Mouse (Mus musculus) brain, adult 2 months (tissue): Measurements from ENCODE around the gene Pmel.

Source experiments
- DNase-seq: peaks from one replicate; pipeline ENCODE4 v3.0.0; 2011; ENCODE audit warnings: low read depth, low spot score

The Pmel gene

DNA sequence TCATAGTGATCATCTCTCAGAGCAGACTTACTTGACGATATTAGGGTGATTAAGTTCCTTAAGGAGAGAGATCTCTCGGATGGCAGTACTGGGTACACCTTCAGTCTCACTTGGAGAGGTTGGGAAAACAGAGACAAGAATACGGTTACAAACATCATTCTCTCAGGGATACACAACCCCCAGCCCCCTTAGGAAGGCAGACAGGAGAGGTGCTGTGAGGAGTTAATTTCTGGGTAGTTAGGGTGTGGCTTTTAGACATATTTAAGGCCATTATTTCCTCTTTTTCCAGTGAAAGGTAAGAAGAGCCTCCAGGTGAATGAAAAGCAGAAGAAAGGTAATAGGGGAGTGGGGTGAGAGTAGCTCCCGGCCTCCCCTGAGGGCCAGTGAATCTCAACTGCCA is at the start of gene Pmel:
Gene Pmel (plus strand): TSS at position 301 of the 400 bp plus-strand sequence.
- no peak for DNase-seq

DNA sequence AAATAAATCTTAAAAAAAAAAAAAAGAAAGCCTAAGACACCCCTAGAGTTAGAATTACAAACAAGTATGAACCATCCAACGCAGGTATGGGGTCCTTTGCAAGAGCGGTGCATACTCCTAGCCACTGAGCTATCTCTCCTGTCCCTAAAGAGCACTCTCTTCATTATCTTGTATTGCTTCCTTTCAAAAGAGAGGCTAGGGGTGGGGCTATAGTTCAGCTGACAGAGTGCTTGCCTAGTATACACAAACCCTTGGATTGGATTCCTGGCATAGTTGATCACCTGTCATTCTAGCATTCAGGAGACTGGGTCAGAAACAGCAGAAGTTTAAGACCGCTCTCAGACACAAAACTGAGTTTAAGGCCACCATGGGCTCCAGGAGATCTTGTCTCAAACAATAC is 48.7 kb upstream of the Pmel start:
- DNase-seq = no peak

DNA sequence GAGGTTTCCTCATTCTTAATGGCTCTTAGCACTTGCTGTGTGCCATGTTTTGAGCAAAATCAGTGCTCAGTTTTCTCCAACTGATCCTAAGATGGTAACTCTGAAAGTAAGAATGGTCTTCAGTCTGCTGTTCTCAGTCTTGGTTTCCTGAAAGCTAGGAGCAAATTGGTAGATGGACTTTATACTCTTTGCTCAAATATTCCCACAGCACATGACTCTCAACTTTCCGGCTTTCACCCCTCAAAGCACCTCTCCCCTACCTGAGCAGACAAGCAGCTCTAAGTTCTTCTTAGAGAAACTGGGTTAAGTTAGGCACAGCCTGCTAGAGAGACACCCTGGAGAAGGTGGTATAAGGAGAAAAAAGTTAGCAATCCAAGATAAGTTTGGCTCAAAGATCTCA is 47.3 kb upstream of the Pmel start:
- DNase-seq = no peak

DNA sequence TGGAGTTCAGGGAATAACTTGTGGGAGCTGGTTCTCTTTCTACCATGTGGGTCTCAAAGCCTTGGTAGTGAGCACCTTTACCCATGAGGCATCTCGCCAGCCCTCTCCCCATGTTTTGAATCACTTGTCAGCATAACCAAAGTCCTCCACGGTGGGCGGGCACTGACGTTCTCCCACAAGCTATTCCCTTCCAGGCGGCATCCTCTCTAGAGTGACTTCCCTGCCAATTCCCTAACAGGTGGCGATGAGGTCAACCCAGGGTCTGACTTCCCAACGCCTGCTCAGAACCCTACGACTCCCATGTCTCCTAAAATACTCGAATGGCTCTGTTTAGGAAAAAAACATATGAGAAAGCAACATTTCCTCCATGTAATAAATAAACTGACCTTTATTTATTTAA is 46.2 kb upstream of the Pmel start:
- no peak for DNase-seq

DNA sequence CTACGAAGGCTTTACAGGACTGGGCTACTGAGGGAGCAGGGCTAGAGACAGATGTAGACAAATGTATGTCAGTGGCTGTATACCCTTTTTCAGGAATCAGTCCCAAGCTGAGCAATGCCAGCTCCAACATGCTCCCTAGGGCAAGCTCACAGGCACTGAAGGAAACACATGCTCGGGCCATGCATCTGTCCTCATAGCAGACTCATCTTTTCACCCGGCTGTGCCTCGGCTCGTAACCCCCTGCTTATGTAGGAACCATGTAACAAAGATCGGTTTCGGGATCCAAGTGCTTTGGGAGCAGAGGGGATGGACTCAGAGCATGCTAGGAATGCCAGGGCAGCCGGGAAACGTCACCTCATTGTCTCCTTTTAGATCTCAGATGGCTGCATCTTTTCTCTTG is 44.5 kb upstream of the Pmel start:
- no peak for DNase-seq

DNA sequence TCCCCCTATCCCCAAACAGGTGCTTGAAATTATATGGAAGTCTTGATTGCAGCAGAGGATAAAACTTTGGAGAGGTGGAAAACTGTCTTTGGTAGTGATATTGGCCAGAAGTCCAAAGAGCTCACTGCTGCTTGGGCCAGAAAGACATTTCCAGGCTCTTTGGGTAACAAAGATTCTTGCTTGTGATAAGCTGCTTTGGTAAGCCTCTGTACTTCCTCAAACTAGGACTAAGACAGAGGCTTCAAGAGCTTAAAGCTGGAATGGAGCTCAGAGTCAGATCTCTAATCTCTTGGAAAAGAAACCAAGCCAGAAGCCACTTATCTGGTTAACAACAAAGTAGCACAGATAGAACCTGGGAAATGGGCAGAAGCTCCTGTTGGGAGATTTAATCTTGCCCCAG is 41.5 kb upstream of the Pmel start:
- no peak for DNase-seq

DNA sequence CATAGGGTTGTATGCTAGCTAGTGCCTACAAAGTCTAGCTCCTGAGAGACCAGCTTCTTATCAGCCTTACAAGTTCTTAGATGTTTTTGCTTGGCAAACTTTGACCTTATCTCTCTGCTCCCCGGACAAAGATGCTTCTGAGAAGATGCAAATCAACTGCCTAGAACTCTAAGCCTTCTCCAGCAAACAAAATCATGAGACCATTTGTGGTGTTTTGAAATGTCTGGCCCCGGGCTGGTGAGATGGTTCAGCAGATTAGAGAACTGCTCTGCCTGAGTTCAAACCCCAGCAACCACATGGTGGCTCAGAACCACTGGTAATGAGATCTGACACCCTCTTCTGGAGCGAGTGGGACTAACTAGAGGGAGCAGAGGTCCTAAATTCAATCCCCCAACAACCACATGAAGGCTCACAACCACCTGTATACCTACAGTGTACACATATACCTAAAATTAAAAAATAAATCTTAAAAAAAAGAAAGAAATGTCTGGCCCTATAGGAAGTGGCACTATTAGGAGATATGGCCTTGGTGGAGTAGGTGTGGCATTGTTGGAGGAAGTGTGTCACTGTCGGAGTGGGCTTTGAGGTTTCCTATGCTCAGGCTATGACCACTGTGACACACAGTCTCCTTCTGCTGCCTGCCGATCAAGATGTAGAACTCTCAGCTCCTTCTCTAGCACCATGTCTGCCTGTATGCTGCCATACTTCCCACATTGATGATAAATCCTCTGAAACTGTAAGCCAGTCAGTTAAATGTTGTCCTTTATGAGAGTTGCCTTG is 40.4 kb upstream of the Pmel start:
- no peak for DNase-seq

DNA sequence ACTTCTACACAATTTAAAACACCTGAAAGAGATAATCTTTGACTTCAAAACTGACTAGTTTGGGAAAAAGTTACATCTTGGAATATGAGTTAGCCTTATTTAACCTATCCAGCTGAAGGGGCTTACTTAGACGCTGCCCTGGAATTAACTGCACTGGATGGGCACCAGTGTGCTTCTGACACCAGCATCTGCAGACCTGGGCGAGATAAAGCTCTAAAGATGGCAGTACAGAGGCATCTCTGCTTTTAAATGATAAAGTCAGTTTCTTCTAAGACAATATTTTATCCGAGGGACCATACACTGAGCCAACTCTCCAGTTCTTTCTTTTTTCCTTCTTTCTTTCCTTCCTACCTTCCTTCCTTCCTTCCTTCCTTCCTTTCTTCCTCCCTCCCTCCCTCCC is 39.2 kb upstream of the Pmel start:
- DNase-seq = no peak

DNA sequence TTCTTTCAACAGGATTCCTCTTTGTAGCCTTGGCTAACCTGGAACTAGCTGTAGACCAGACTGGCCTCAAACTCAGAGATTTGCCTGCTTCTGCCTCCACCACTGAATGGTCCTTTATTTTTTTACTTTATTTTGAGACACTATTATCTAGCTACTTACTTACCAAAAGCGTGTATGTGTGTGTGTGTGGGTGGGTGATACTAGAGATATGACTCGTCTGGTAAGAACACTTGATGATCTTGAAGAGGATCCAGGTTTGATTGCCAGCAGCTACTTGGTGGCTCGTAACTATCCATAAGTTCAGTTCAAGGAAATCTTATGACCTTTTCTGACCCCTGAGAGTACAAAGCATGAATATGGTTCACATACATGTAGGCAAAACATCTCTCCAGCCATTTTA is 38.7 kb upstream of the Pmel start:
- no peak for DNase-seq

DNA sequence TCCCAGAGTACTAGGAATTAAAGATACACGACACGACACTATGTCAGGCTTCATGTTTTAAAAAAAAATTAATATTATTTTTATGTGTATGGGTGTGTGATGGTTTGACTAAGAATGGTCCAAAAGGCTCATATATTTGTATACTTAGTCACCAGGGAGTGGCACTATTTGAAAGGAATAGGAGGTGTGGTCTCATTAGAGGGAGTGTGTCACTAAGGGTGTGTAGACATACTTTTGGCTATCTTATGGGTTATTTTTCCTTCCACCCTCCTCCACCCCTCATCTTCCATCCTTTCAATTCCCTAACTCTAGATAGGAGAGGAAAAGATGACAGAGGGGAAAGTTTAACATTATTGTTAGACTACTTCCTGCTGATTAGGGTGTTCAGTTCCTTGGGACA is 38.2 kb upstream of the Pmel start:
- DNase-seq = no peak

DNA sequence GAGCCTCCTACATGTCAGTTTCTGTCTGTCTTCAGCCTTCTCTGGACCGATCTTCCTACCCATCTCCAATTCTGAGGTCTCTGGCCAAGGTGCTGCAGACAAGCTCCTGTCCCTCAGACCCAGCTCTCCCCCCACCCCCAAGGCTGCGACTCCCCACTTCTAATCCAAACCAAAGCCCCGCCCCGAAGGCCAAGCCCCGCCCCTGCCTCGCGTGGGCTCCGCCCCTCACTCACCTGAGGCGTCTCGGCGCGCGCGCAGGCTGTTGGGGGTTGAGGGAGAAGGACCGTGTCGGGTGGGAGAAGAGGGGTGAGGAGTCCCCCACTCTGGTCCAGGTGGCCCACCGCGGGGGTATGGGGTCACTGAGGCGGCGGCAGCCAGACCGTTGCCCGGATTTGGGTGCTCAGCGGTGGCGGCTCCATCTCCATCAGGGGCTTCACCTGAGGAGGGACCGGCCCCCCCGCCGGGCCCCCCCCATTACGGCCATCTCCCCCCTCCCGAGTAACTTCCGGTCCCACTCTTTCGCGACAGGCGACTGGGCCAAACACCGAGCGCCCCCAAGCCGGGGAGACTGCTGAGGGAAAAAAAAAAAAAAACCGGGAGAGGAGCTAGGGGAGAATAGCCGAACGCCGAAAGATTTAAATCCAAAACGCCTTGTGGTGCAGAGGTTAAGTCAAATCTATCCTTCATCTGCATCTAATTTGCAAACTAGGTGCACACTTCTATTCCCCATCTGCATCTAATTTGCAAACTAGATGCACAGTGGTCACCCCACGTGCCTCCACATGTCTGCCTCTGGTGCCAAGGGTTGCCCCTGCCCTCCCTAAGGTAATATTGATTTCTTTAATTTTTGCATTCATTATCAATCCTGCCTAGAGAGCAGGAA is 35.0 kb upstream of the Pmel start:
- DNase-seq = peak; percentile 82

DNA sequence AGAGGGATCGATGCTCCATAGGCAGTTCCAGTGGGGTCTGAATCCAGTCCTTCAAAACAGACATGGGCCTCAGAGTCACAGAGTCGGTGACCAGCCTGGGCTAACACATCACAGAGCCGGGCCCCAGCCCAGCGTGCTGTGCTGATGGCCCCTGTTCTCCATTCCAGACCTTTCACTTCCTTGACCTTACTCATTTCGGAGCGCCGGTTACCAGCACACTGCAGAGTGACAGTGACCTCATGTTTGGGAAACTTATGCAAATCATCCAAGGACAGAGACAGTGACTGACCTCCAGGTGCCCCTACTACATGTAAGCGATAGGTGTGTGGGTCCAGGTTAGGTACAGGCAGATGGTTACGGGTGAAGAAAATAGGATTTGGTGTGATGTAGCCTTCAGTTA is 32.8 kb upstream of the Pmel start:
- DNase-seq = no peak

DNA sequence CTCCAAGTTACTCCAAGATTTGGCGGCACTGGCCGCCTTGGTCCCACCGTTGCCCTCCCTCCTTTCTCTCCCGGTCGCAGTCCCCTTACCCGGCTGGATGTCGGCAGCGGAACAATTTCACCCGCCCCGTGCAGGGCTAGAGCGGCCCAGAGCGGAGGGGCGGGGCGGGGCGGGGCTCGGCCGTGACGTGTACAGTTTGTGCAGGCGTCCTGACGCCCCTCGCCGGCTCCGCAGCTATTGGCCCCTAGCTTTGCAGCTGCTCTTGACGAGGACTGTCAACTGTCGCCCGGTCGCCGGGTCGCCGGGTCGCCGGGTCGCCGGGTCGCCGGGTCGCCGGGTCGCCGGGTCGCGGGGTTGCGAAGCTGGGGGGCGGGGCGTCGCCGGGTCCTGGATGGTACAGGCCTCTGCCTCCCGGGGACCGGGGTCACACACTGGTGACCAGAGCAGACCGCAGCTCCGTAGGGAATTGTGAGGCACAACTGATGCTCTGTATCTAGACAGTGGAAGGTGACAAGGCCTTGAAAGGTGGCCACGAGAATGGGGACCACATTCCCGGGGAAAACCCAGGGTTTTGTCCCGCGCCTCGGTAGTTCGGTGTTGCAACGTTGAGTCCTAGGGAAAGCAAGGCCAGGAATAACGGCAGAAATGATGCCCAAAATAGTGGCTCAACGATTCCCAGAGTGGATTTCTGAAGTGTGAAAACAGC is 30.1 kb upstream of the Pmel start, which contains the start of gene Suox:
Gene Suox (minus strand): TSS at position 311 of the 706 bp plus-strand sequence.
- peak; percentile 91 for DNase-seq

DNA sequence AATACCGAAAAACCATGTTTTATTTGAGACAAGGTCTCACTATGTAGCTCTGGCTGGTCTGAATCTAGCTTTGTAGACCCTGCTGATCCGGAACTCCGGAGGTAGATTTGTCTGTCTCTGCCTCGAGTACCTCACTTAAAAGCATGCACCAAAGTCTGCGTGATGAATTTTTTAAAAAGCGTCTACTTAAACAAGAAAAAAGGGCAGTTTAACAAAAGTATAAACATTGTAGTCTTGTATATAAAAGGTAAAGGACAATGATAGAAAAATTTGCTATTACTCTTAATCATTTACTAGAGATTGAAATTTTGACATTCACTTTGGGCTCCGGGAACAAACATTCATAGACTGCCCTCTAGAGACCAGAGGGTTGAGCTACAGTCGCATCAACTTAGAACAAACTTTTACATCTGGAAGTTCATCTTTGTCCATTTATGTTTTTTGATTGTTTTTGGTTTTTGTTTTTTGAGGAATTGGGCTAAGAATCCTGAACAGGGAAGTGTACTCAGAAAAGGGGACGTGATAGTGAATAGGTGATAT is 29.5 kb upstream of the Pmel start:
- DNase-seq = peak; percentile 72

DNA sequence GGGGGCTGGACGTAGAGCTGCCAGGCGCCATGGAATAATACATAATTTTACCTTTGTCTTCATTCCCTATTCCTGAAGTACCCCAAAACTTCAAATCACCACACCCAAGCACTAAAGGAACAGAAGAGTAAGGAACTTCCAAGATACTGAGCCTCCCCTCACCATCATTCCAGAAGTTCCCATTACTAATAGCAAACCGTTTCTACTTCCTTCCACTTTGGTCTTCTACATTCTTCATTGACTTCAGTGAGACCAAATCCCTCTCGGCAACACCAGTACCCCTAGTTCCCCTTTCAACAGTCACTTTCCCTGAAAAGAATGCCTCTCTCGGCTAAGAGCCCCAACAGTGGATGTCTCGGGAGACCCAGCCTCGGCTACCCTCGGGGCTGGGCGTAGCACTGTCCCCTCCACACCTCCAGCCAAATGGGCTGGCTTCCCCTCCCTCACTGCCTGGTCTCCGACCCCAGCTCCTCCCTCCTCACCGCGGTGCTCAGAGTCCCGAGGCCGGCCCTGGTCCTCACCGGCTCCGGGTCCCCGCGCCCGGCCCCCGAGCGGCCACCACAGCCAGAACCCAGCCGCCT is 8.5 kb upstream of the Pmel start:
- peak; percentile 15 for DNase-seq

DNA sequence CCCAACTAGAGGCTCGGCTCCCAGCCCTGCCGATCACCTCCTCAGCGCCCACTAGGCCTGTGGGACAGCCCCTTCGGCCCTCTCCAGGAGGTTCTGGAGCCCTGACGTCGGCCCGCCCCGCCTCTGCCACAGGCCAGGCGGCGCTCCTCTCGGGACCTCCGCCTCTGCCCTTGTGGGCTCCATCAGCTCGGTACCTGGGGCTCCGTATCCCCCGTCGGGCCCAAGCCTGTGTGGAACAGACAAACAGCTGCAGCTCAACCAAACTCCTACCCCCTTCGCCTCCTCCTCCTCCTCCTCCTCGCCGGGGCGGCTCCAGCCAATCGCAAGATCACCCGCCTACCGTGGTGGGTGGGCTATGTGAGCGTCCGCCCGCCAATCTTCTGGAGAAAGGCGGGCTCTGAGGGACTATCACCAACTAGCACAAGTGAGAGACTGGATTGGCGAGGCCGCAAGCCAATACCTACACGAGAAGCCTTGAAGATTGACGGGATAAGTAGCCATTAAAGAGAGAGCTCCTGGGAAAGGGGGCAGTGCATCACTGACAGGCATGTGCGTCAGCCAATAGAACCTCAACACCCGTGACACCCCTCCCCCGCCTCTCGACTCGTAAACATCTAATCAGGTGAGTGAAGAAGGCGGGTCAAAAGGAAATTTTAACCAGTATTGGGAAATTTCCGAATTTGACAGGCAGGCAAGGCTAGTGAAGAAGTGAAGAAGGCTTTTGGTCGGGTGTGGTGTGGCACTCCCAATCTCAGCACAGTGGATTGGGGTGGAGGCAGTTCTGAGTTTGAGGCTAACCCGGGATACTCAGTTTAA is 7.8 kb upstream of the Pmel start, which contains the start of gene Rab5b:
Gene Rab5b (minus strand): TSS at position 273 of the 816 bp plus-strand sequence.
- DNase-seq = peak; percentile 100

DNA sequence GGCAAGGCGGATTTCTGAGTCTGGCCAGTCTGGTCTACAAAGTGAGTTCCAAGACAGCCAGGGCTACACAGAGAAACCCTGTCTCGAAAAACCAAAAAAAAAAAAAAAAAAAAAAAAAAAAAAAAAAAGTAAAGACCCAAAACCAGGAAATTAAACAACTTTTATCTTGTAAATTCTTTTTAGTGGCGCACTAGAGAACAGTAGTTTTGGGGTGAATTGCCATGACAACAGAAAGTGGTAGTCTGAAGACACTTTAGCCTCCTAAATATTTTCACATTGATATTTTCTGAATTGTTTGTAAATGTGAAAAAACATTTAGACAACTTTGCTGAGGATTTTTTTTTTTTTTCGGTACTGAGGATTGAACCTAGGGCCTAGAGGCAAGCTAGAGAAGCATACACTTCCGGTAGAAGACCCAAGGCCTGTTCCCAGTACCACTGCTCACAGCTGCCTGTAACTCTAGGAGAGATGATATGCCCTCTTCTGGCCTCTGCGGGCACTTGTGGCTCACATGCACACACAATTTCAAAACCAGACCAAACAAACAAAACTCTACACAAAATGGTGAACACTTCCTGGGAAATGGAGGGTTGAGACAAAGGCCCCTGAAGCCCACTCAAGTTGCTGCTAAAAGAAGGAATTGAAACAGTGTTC is 6.8 kb upstream of the Pmel start:
- no peak for DNase-seq

DNA sequence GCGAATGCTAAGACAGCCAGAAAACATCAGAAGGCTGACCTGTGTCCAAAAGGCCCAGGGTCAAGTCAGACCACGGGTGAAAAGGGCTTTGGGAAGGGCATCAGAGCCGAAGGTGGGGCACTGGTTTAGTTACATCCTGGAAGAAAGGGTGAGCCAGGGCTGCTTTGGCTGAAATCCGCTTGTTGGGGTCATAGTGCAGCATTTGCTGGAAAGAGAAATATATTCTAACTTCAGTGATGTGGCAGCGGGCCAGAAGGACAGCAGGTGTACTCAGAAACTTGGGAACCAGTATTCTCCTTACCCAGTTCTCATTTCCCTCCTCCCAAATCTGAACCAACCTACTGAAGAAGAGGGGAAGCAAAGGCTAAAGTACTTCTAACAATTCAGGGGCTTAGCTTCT is 5.0 kb upstream of the Pmel start:
- no peak for DNase-seq

DNA sequence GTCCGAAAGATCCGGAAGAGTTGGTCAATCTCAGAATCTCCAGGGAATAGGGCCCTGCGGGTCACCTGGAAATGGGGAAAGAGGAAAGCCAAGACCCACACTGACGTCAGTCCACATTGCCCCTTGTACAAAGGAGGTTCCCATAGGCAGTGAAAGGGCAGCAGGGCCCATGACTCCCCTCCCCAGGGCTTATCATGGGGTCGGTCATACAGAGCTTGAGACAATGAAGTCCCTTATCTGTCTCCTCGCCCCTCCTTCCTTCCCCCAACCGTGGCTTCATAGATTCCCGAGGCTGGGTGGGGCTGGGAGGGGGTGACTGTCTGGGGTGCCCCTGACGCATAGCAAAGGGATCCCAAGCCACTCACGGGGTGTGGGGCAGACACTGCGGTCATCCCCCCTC is 4.4 kb upstream of the Pmel start:
- DNase-seq = no peak

DNA sequence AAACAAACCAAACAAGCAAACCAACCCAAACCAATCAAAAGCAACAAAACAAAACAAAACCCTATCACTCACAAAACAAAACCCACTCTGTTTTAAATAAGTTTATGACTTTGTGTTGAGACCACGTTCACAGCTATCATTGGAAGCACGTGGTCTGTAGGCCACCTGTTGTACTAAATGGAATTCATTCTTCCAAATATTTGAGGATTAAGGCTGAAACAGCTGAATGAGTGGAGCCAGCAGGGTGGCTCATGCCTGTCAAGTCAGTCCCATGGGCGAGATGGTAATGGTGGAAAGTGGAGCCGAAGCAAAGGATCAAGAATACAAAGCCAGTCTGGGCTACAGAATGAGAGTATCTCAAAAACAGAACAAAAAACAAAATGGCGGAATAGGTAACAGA is 3.3 kb upstream of the Pmel start:
- no peak for DNase-seq
